Mouse (Mus musculus) R1 (cell line): ENCODE data around the gene Slc8a1.
A peak's percentile ranks its signal among the peaks of the same experiment; 100 is the strongest.

Experiments used
- DNase-seq: peaks from one replicate; pipeline ENCODE4 v3.0.0-alpha.2; 2018; ENCODE audit warnings: low read depth, low spot score

Slc8a1 gene

GRCm38 (mm10) chr17:81669062-81669815 lies 68.9 kb downstream of the Slc8a1 start:
- DNase-seq: peak; percentile 43

GRCm38 (mm10) chr17:81668466-81668865 lies 69.7 kb downstream of the Slc8a1 start:
- no peak for DNase-seq

- no peak for DNase-seq
Observed at GRCm38 (mm10) chr17:81667935-81668334, 70.2 kb downstream of the Slc8a1 start.

- DNase-seq: peak; percentile 61
Observed at GRCm38 (mm10) chr17:81666551-81666950, 71.6 kb downstream of the Slc8a1 start.

- no peak for DNase-seq
Observed at GRCm38 (mm10) chr17:81664916-81665315, 73.3 kb downstream of the Slc8a1 start.

- DNase-seq: no peak
Observed at GRCm38 (mm10) chr17:81657828-81658227, 80.3 kb downstream of the Slc8a1 start.

GRCm38 (mm10) chr17:81654548-81654947 lies 83.6 kb downstream of the Slc8a1 start:
- DNase-seq: no peak

GRCm38 (mm10) chr17:81652958-81653357 lies 85.2 kb downstream of the Slc8a1 start:
- DNase-seq: no peak

- DNase-seq: no peak
Observed at GRCm38 (mm10) chr17:81636822-81637221, 101.4 kb downstream of the Slc8a1 start.

GRCm38 (mm10) chr17:81630471-81630870 lies 107.7 kb downstream of the Slc8a1 start:
- DNase-seq: no peak

- DNase-seq: no peak
Observed at GRCm38 (mm10) chr17:81621188-81621644, 117.0 kb downstream of the Slc8a1 start.

GRCm38 (mm10) chr17:81618461-81618860 lies 119.7 kb downstream of the Slc8a1 start:
- DNase-seq: no peak

- no peak for DNase-seq
Observed at GRCm38 (mm10) chr17:81616326-81616725, 121.9 kb downstream of the Slc8a1 start.

- peak; percentile 3 for DNase-seq
Observed at GRCm38 (mm10) chr17:81615391-81615790, 122.8 kb downstream of the Slc8a1 start.

- DNase-seq: no peak
Observed at GRCm38 (mm10) chr17:81607515-81607914, 130.7 kb downstream of the Slc8a1 start.

- no peak for DNase-seq
Observed at GRCm38 (mm10) chr17:81606084-81606483, 132.1 kb downstream of the Slc8a1 start.

- DNase-seq: no peak
Observed at GRCm38 (mm10) chr17:81605219-81605660, 132.9 kb downstream of the Slc8a1 start.

- no peak for DNase-seq
Observed at GRCm38 (mm10) chr17:81599072-81599471, 139.1 kb downstream of the Slc8a1 start.

GRCm38 (mm10) chr17:81589791-81590190 lies 148.4 kb downstream of the Slc8a1 start:
- DNase-seq: no peak

- DNase-seq: no peak
Observed at GRCm38 (mm10) chr17:81586759-81587158, 151.4 kb downstream of the Slc8a1 start.

GRCm38 (mm10) chr17:81579728-81580425 lies 158.3 kb downstream of the Slc8a1 start:
- no peak for DNase-seq

GRCm38 (mm10) chr17:81576893-81577292 lies 161.3 kb downstream of the Slc8a1 start:
- DNase-seq: no peak
